Mouse (Mus musculus) kidney, embryonic 14.5 days (tissue): Measurements from ENCODE around the gene F13a1. TPM values are rescaled to one million over a fixed set of nuclear protein-coding genes. Genes with fewer than 3 reads are reported as not detected.

Experiments
- ATAC-seq: fragments of 200-750 bp; cut with Nextera tagmentation; 2 replicates; pipeline ENCODE4 v1.8.0; 2017; ENCODE audit warnings: moderate number of reproducible peaks, mild to moderate bottlenecking, moderate TSS enrichment, moderate library complexity; ENCODE audit not compliant: low FRiP score, low TSS enrichment
- H3K27ac ChIP-seq: fragments of 300-500 bp; sonication (generic); 2 replicates; pipeline ENCODE4 v1.5.1; 2014; ENCODE audit warnings: low read depth, mild to moderate bottlenecking, low read length, moderate library complexity, mixed read lengths
- H3K27me3 ChIP-seq: fragments of 300-500 bp; sonication (generic); 2 replicates; pipeline ENCODE4 v1.6.1; 2014; ENCODE audit warnings: mild to moderate bottlenecking, low read length; ENCODE audit not compliant: control insufficient read depth, insufficient read depth
- H3K36me3 ChIP-seq: fragments of 300-500 bp; sonication (generic); 2 replicates; pipeline ENCODE4 v1.6.1; 2014; ENCODE audit warnings: low read length, mixed read lengths; ENCODE audit not compliant: control insufficient read depth, insufficient read depth
- H3K4me1 ChIP-seq: fragments of 300-500 bp; sonication (generic); 2 replicates; pipeline ENCODE4 v1.6.1; 2014; ENCODE audit warnings: low read length, mixed read lengths; ENCODE audit not compliant: control insufficient read depth, insufficient read depth
- H3K4me2 ChIP-seq: fragments of 300-500 bp; sonication (generic); replicated peaks from 2 replicates; pipeline ENCODE4 v1.6.1; 2014; ENCODE audit warnings: low read depth, mild to moderate bottlenecking, low read length
- H3K4me3 ChIP-seq: fragments of 300-500 bp; sonication (generic); 2 replicates; pipeline ENCODE4 v1.5.1; 2014; ENCODE audit warnings: mild to moderate bottlenecking, low read length
- H3K9ac ChIP-seq: fragments of 300-500 bp; sonication (generic); 2 replicates; pipeline ENCODE4 v1.6.1; 2014; ENCODE audit warnings: low read depth, mild to moderate bottlenecking, low read length, moderate library complexity
- H3K9me3 ChIP-seq: fragments of 300-500 bp; sonication (generic); 2 replicates; pipeline ENCODE4 v1.6.1; 2016; ENCODE audit warnings: low read length; ENCODE audit not compliant: control insufficient read depth
- WGBS: fragments of 180-500 bp; shearing (Covaris S2); extraction: QIAGEN DNeasy Blood & Tissue Kit; methylation state at CpG from one replicate; pipeline ENCODE4 v1.1.7; 2014; 5-methylcytosine and 5-hydroxymethylcytosine counted together
- polyA plus RNA-seq: library from polyadenylated mRNA; unstranded; fragments of >200 nt; fragmentation: Nextera tagmentation; extraction: Ambion mirVana; gene quantifications from 2 replicates; pipeline ENCODE4 v1.2.1, GENCODE M21; 2014

The F13a1 gene
- polyA plus RNA-seq, 1 experiment from 2014 or later = 5.5 TPM

- WGBS = 41% methylated on average over 6 of the region's 6 CpGs
- ATAC-seq = no peak
- H3K4me2 ChIP-seq = no peak overlapping the region
- no peaks in the 10 kb centered on the region for H3K27me3 ChIP-seq
- no peak overlapping the region for H3K9ac ChIP-seq
- no peak overlapping the region for H3K27ac ChIP-seq
- H3K4me3 ChIP-seq = no peak overlapping the region
- H3K4me1 ChIP-seq = no peaks in the 10 kb centered on the region
- no peaks in the 10 kb centered on the region for H3K36me3 ChIP-seq
- H3K9me3 ChIP-seq = no peaks in the 10 kb centered on the region; the same call in 1 of the 2 replicates
Observed at GRCm38 (mm10) chr13:37049018-37049417, 1.0 kb downstream of the F13a1 start.

DNA sequence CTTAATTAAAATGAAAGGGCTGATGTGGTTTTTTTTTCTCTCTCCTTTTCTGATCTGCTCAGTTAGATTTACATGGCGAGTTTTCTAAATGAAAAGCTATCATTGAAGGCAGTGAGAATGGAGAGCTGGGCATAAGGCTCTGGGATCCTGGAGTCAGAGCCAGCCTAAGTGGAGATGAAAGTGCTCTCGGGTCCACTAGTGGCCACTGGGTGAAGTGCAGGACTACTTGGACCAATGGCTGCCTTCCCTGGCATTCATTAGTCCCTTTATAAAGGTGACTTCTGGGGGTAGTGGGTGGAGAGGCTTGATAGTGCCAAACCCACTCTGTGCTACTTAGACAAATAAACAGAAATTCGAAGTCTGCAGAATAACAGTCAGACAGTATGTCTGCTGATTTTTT, 5.0 kb downstream of the F13a1 start:
- Histone ChIP-seq H3K27ac (no peak overlapping the region), H3K4me2 (no peak overlapping the region), H3K36me3 (no peaks in the 10 kb centered on the region), H3K9ac (no peak overlapping the region), H3K4me3 (no peak overlapping the region), H3K4me1 (no peaks in the 10 kb centered on the region), H3K9me3 (no peaks in the 10 kb centered on the region), H3K27me3 (no peaks in the 10 kb centered on the region)
- no peak for ATAC-seq
- WGBS = 79% methylated on average over 3 of the region's 3 CpGs

DNA sequence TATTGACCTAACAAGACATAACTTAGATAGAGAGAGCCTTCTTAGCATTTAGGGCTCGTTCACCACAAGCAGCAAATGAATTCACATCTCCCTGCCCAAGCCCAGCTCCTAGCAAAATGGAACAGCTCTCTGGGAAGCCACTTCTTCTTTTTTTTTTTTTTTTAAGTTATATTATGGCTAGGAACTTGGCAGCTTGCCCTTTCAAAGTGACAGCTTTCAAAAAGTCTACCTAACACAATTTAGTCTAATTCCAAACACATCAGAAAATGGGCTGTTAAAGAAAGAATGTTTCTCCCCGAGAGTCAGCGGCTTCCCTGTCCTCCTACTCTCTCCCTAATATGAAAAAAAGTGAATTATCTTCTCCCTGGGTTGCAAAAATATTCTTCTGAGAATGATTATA, 15.3 kb downstream of the F13a1 start:
- no peaks in the 10 kb centered on the region for H3K4me1 ChIP-seq
- H3K36me3 ChIP-seq = no peaks in the 10 kb centered on the region
- H3K4me3 ChIP-seq = no peak overlapping the region
- ATAC-seq = no peak
- H3K27ac ChIP-seq = no peak overlapping the region
- H3K9me3 ChIP-seq = no peaks in the 10 kb centered on the region
- H3K27me3 ChIP-seq = no peaks in the 10 kb centered on the region
- 76% methylated on average over 3 of the region's 3 CpGs for WGBS
- H3K9ac ChIP-seq = no peak overlapping the region
- H3K4me2 ChIP-seq = no peak overlapping the region

DNA sequence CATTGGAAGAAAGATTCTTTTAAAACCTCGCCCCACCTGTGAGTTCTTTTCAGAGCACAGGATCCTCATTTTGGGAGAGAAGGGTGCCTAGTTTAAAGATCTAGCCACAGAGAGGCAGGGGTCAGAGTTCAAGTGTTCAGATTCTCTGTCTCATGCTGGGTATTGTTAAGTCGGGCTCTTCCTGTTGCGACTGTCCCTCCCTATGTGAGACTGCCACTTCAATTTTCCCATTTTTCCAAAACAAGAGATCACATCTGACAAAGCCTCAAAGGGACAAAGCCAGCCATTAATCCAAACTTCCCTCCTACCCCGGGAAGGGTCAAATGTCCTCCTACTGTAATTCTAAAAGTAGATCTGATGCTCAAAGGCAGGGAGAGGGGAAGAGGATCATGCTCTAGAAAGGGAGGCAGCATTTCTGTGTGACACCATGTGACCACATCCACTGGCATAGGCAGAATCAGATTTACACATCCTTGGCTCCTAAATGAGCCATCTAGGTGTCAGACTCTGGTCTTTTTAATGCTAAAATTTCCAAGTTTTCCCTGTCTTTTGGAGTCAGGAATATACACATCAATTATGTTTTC, 24.0 kb downstream of the F13a1 start:
- WGBS = 55% methylated on average over 4 of the region's 4 CpGs
- Histone ChIP-seq H3K27ac (no peak overlapping the region), H3K9me3 (no peaks in the 10 kb centered on the region), H3K9ac (no peak overlapping the region), H3K36me3 (no peaks in the 10 kb centered on the region), H3K27me3 (no peaks in the 10 kb centered on the region), H3K4me2 (no peak overlapping the region), H3K4me3 (no peak overlapping the region), H3K4me1 (no peaks in the 10 kb centered on the region)
- ATAC-seq = no peak

DNA sequence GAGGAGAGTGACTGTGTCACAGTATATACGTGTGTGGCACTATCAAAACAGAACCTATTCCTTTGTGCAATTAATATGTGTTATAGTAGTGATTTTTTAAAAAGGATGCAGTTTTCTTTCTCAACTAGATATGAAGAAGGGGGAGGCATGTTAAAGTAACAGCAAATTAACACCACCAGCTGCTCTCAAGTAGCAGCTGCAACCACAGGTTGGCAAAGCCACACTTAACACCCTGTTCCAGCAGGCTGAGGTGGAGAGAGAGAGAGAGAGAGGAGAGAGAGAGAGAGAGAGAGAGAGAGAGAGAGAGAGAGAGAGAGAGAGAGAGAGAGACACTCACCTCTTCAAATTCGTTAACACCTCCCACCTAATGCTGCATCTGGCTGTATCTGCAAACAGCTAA, 28.5 kb downstream of the F13a1 start:
- WGBS = 93% methylated on average over 2 of the region's 2 CpGs
- no peak overlapping the region for H3K4me2 ChIP-seq
- H3K36me3 ChIP-seq = no peaks in the 10 kb centered on the region
- no peak overlapping the region for H3K9ac ChIP-seq
- no peaks in the 10 kb centered on the region for H3K27me3 ChIP-seq
- no peaks in the 10 kb centered on the region for H3K9me3 ChIP-seq
- no peak for ATAC-seq
- no peaks in the 10 kb centered on the region for H3K4me1 ChIP-seq
- no peak overlapping the region for H3K27ac ChIP-seq
- H3K4me3 ChIP-seq = no peak overlapping the region

- H3K27me3 ChIP-seq = no peaks in the 10 kb centered on the region
- no peaks in the 10 kb centered on the region for H3K4me1 ChIP-seq
- H3K36me3 ChIP-seq = no peaks in the 10 kb centered on the region
- H3K9me3 ChIP-seq = no peaks in the 10 kb centered on the region
- H3K4me2 ChIP-seq = no peak overlapping the region
- no peak overlapping the region for H3K9ac ChIP-seq
- 83% methylated on average over 5 of the region's 5 CpGs for WGBS
- ATAC-seq = no peak
- H3K4me3 ChIP-seq = no peak overlapping the region
- H3K27ac ChIP-seq = no peak overlapping the region
Observed at GRCm38 (mm10) chr13:37010771-37011170, 39.3 kb downstream of the F13a1 start.

DNA sequence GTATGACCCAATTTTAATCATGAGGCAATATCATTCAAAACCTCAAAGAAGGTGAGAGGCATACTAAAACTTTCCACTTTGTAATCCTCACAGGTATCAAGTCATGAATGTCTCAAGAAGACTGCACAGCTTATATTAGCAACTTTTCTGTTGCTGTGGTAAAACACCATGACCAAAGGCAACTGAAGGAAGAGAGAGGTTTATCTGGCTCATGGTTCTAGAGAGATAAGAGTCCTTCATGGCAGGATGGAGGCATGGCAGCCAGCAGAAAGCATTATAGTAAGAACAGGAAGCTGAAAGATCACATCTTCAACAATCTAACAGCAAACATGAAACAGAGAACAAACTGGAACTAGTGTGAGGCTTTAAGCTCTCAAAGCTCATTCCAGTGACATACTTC, 43.8 kb downstream of the F13a1 start:
- H3K4me2 ChIP-seq = no peak overlapping the region
- H3K9me3 ChIP-seq = no peaks in the 10 kb centered on the region
- H3K36me3 ChIP-seq = no peaks in the 10 kb centered on the region
- ATAC-seq = no peak
- no peak overlapping the region for H3K9ac ChIP-seq
- H3K27ac ChIP-seq = no peak overlapping the region
- no peak overlapping the region for H3K4me3 ChIP-seq
- H3K27me3 ChIP-seq = no peaks in the 10 kb centered on the region
- H3K4me1 ChIP-seq = no peaks in the 10 kb centered on the region

DNA sequence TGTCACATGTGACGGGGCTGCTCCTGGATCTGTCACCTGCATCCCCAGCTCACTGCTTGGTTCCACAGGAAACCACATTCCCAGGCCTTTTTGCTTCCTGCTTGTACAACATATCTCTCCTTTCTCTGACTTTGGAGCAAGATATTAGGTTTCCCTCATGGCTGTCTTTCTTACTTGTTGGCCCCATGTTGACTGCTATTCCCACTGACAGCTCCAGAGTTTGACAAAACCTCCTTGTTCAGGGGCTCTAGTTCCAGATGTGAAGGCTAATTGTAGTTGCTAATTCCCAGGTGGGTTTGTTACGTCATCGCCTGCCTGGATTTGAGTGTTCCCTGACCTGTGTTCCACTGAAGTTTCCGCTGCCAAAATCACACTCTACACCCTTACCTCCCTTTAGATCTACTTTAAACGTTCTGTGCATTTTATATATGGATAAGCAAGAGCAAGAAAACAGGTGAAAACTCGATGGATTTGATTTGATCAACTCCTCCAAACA, 50.8 kb downstream of the F13a1 start:
- Histone ChIP-seq H3K9ac (no peak overlapping the region), H3K9me3 (no peaks in the 10 kb centered on the region), H3K36me3 (no peaks in the 10 kb centered on the region), H3K4me3 (no peak overlapping the region), H3K4me2 (no peak overlapping the region), H3K27ac (no peak overlapping the region), H3K4me1 (no peaks in the 10 kb centered on the region), H3K27me3 (no peaks in the 10 kb centered on the region)
- 83% methylated on average over 6 of the region's 6 CpGs for WGBS
- no peak for ATAC-seq

DNA sequence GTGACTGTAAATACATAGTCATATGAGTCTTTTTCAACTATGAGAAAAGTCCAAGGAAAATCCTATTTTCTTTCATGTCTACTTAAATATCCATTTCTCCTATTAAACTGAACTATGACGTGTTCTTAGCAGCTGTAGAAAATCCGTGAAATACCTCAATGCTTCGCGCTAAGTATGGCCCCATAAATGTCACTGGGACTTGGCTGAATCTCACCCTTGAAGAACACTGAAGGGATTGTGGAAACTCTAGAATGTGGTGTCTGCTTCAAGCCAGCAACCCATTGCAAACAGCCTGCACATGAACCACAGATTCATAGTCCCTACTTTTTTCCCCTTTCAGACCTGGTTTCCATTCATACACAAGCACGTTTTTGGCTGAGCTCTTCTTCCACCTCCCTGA, 56.5 kb downstream of the F13a1 start:
- Histone ChIP-seq H3K4me1 (no peaks in the 10 kb centered on the region), H3K4me2 (no peak overlapping the region), H3K9ac (no peak overlapping the region), H3K4me3 (no peak overlapping the region), H3K27ac (no peak overlapping the region), H3K27me3 (no peaks in the 10 kb centered on the region), H3K36me3 (no peaks in the 10 kb centered on the region), H3K9me3 (no peaks in the 10 kb centered on the region)
- ATAC-seq = no peak
- 87% methylated on average over 5 of the region's 5 CpGs for WGBS
